Mouse (Mus musculus) liver (tissue): ENCODE data around the gene Agxt.

Experiments used
- DNase-seq: peaks from one replicate; pipeline ENCODE4 v3.0.0-alpha.2; 2020; ENCODE audit warnings: mixed read lengths

The Agxt gene

GRCm38 (mm10) chr1:93135036-93135526 is at the start of gene Agxt:
TSS of gene Agxt (plus strand) at chr1:93135240.
- DNase-seq = no peak

GRCm38 (mm10) chr1:93092582-93092981 is 42.5 kb upstream of the Agxt start:
- DNase-seq = no peak

GRCm38 (mm10) chr1:93098956-93099355 is 36.1 kb upstream of the Agxt start:
- DNase-seq = no peak

- no peak for DNase-seq
These were observed 34.8 kb upstream of the Agxt start for GRCm38 (mm10) chr1:93100243-93100575.

- no peak for DNase-seq
These were observed 34.2 kb upstream of the Agxt start for GRCm38 (mm10) chr1:93100576-93101491.

- DNase-seq = no peak
These were observed 33.4 kb upstream of the Agxt start, which contains the start of gene Kif1a for GRCm38 (mm10) chr1:93101571-93102061. TSS of gene Kif1a (minus strand) at chr1:93101951.

GRCm38 (mm10) chr1:93102700-93103099 is 32.3 kb upstream of the Agxt start:
- DNase-seq = no peak

GRCm38 (mm10) chr1:93114713-93115463 is 20.2 kb upstream of the Agxt start:
- DNase-seq = peak; percentile 73

GRCm38 (mm10) chr1:93115471-93115870 is 19.6 kb upstream of the Agxt start:
- DNase-seq = no peak

- DNase-seq = no peak
These were observed 16.2 kb upstream of the Agxt start for GRCm38 (mm10) chr1:93118816-93119215.

- no peak for DNase-seq
These were observed 11.7 kb upstream of the Agxt start for GRCm38 (mm10) chr1:93123179-93123854.

GRCm38 (mm10) chr1:93124066-93124465 is 11.0 kb upstream of the Agxt start:
- no peak for DNase-seq

- no peak for DNase-seq
These were observed 9.8 kb upstream of the Agxt start for GRCm38 (mm10) chr1:93125256-93125655.

- DNase-seq = no peak
These were observed 6.8 kb upstream of the Agxt start for GRCm38 (mm10) chr1:93128209-93128608.

GRCm38 (mm10) chr1:93128710-93129349 is 6.2 kb upstream of the Agxt start:
- DNase-seq = peak; percentile 43

- DNase-seq = no peak
These were observed 4.6 kb upstream of the Agxt start for GRCm38 (mm10) chr1:93130242-93130983.

GRCm38 (mm10) chr1:93132676-93133075 is 2.4 kb upstream of the Agxt start:
- no peak for DNase-seq

- DNase-seq = peak; percentile 70
These were observed 3.5 kb downstream of the Agxt start for GRCm38 (mm10) chr1:93138534-93138933.

- no peak for DNase-seq
These were observed 4.7 kb downstream of the Agxt start for GRCm38 (mm10) chr1:93139713-93140112.

- DNase-seq = no peak
These were observed 7.8 kb downstream of the Agxt start for GRCm38 (mm10) chr1:93142871-93143270.

- no peak for DNase-seq
These were observed 9.1 kb downstream of the Agxt start for GRCm38 (mm10) chr1:93144176-93144575.
